Mouse (Mus musculus): ENCODE results near the gene Pdzd3.
"Not testable (repeated sequence)": the region's sequence is repeated elsewhere in the genome, so short reads cannot be mapped to it uniquely, and the experiment has no call there.

Pdzd3 gene

GRCm38 (mm10) chr9:44251314-44251713 lies at the start of gene Pdzd3:
Pdzd3 (minus strand) TSS chr9:44251471.
- no peak for DNase-seq (ENCODE audit: low spot score)

- DNase-seq (ENCODE audit: low spot score): not testable (repeated sequence)
Observed at GRCm38 (mm10) chr9:44300001-44300400, 48.7 kb upstream of the Pdzd3 start.

- DNase-seq (ENCODE audit: low spot score): peak; percentile 58
Observed at GRCm38 (mm10) chr9:44292490-44292889, 41.2 kb upstream of the Pdzd3 start.

GRCm38 (mm10) chr9:44288959-44289291 lies 37.7 kb upstream of the Pdzd3 start:
- no peak for DNase-seq (ENCODE audit: low spot score)

- DNase-seq (ENCODE audit: low spot score): no peak
Observed at GRCm38 (mm10) chr9:44288076-44288958, 37.0 kb upstream of the Pdzd3 start, which contains the start of gene Abcg4. Abcg4 (minus strand) TSS chr9:44288615.

- no peak for DNase-seq (ENCODE audit: low spot score)
Observed at GRCm38 (mm10) chr9:44287401-44288075, 36.3 kb upstream of the Pdzd3 start.

GRCm38 (mm10) chr9:44287003-44287400 lies 35.7 kb upstream of the Pdzd3 start:
- DNase-seq (ENCODE audit: low spot score): no peak

GRCm38 (mm10) chr9:44286256-44286850 lies 35.1 kb upstream of the Pdzd3 start:
- no peak for DNase-seq (ENCODE audit: low spot score)

- DNase-seq (ENCODE audit: low spot score): no peak
Observed at GRCm38 (mm10) chr9:44283183-44283582, 31.9 kb upstream of the Pdzd3 start.

GRCm38 (mm10) chr9:44269973-44270372 lies 18.7 kb upstream of the Pdzd3 start:
- no peak for DNase-seq (ENCODE audit: low spot score)

GRCm38 (mm10) chr9:44269077-44269476 lies 17.8 kb upstream of the Pdzd3 start:
- DNase-seq (ENCODE audit: low spot score): peak; percentile 41

GRCm38 (mm10) chr9:44268432-44268831 lies 17.2 kb upstream of the Pdzd3 start, which contains the start of gene Nlrx1:
Nlrx1 (minus strand) TSS chr9:44268599.
- DNase-seq (ENCODE audit: low spot score): peak; percentile 18

GRCm38 (mm10) chr9:44268027-44268360 lies 16.7 kb upstream of the Pdzd3 start:
- DNase-seq (ENCODE audit: low spot score): peak; percentile 81

GRCm38 (mm10) chr9:44267319-44268026 lies 16.2 kb upstream of the Pdzd3 start:
- DNase-seq (ENCODE audit: low spot score): no peak

- DNase-seq (ENCODE audit: low spot score): no peak
Observed at GRCm38 (mm10) chr9:44266478-44267226, 15.4 kb upstream of the Pdzd3 start.

GRCm38 (mm10) chr9:44261388-44261787 lies 10.1 kb upstream of the Pdzd3 start:
- no peak for DNase-seq (ENCODE audit: low spot score)

- DNase-seq (ENCODE audit: low spot score): no peak
Observed at GRCm38 (mm10) chr9:44259014-44259413, 7.7 kb upstream of the Pdzd3 start.

GRCm38 (mm10) chr9:44256213-44256612 lies 4.9 kb upstream of the Pdzd3 start:
- no peak for DNase-seq (ENCODE audit: low spot score)

- DNase-seq (ENCODE audit: low spot score): no peak
Observed at GRCm38 (mm10) chr9:44255136-44255521, 3.9 kb upstream of the Pdzd3 start.

- DNase-seq (ENCODE audit: low spot score): no peak
Observed at GRCm38 (mm10) chr9:44254508-44255135, 3.4 kb upstream of the Pdzd3 start.

- DNase-seq (ENCODE audit: low spot score): peak; percentile 22
Observed at GRCm38 (mm10) chr9:44253441-44253840, 2.2 kb upstream of the Pdzd3 start.

Data from T-cell, adult 2 months (primary cell).